Mouse (Mus musculus): ENCODE results near the gene Gm20908. TPM values are rescaled to one million over a fixed set of nuclear protein-coding genes. Genes with fewer than 3 reads are reported as not detected.
"Not testable (repeated sequence)": the region's sequence is repeated elsewhere in the genome, so short reads cannot be mapped to it uniquely, and the experiment has no call there.

Gene Gm20908
- not detected in 2 replicates for total RNA-seq (2015)
- not detected in 2 replicates for total RNA-seq (2017)

DNA sequence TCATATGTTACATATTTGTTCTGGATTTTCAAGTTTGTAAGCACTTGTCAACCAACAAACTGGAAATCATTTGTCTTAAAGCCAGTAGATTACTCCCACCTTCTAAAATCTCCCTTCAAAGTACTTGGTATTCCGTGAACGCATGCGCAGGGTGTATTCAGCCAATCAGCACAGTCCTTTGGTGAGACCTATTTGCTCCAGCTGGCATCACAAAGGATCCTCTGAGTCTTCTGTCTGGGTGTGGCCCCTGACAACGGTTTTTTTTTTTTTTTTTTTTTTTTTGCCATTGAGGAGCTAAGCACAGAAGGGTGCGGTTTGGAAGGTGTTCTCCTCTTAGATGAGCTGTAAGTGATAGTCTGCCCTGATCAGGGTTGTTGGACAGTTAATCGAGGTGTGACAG is at the start of gene Gm20908:
Gm20908 (plus strand) TSS at position 301 of the 400 bp plus-strand sequence.
- ATAC-seq (replicated peaks; ENCODE audit: poor library complexity) = not testable (repeated sequence)

Measured in megakaryocyte progenitor cell, adult 5-6 weeks (primary cell).